Mouse (Mus musculus): ENCODE results near the gene Ccdc14. TPM values are rescaled to one million over a fixed set of nuclear protein-coding genes. Genes with fewer than 3 reads are reported as not detected.

Ccdc14 gene
- total RNA-seq, 2 experiments from 2014 or later = 2.1 to 3.4 TPM

GRCm38 (mm10) chr16:34729371-34729770 is 39.0 kb downstream of the Ccdc14 start:
- intact Hi-C loops (cut with DNase I) = no loop called here

GRCm38 (mm10) chr16:34738656-34739233 is 48.3 kb downstream of the Ccdc14 start:
- Histone ChIP-seq H3K4me3 (no peak overlapping the region), H3K27ac (no peak overlapping the region)
- intact Hi-C loops (cut with DNase I) = no loop called here
- DNase-seq (ENCODE audit: extremely low spot score in 1 of 2, low spot score in 2 of 2) = no peak
- TF ChIP-seq CTCF (IDR thresholded peaks at IDR 0.05) = no peak

More at GRCm38 (mm10) chr16:34729371-34729770, 39.0 kb downstream of the Ccdc14 start:
- Histone ChIP-seq H3K27ac (no peak overlapping the region), H3K4me3 (no peak overlapping the region)
- DNase-seq (ENCODE audit: extremely low spot score in 1 of 2, low spot score in 2 of 2) = no peak
- TF ChIP-seq CTCF (IDR thresholded peaks at IDR 0.05) = no peak

- no peak; the same call in 1 of the 2 replicates for TF ChIP-seq CTCF (IDR thresholded peaks at IDR 0.05)
- Histone ChIP-seq H3K27ac (no peak overlapping the region), H3K4me3 (no peak overlapping the region)
- DNase-seq (ENCODE audit: extremely low spot score in 1 of 2, low spot score in 2 of 2) = no peak
- intact Hi-C loops (cut with DNase I) = no loop called here
Observed at GRCm38 (mm10) chr16:34742930-34743329, 52.5 kb downstream of the Ccdc14 start.

- Histone ChIP-seq H3K4me3 (peak within 1 kb of the TSS; percentile 37), H3K27ac (no peak within 1 kb of the TSS)
- no peak for TF ChIP-seq CTCF (IDR thresholded peaks at IDR 0.05)
- DNase-seq (ENCODE audit: extremely low spot score in 1 of 2, low spot score in 2 of 2) = peak; percentile 54 to 65
- intact Hi-C loops (cut with DNase I) = no loop called here
Observed at GRCm38 (mm10) chr16:34745065-34745585, 54.7 kb downstream of the Ccdc14 start, which contains the start of gene Mylk. Gene Mylk, plus strand, starts transcription at chr16:34745210.

- Histone ChIP-seq H3K4me3 (no peak overlapping the region), H3K27ac (no peak overlapping the region)
- DNase-seq (ENCODE audit: extremely low spot score in 1 of 2, low spot score in 2 of 2) = no peak
- TF ChIP-seq CTCF (IDR thresholded peaks at IDR 0.05) = no peak
- intact Hi-C loops (cut with DNase I) = no loop called here
Observed at GRCm38 (mm10) chr16:34748081-34748720, 57.8 kb downstream of the Ccdc14 start.

GRCm38 (mm10) chr16:34749536-34749935 is 59.1 kb downstream of the Ccdc14 start:
- intact Hi-C loops (cut with DNase I) = no loop called here
- no peak for DNase-seq (ENCODE audit: extremely low spot score in 1 of 2, low spot score in 2 of 2)
- TF ChIP-seq CTCF (IDR thresholded peaks at IDR 0.05) = no peak
- Histone ChIP-seq H3K4me3 (no peak overlapping the region), H3K27ac (no peak overlapping the region)

GRCm38 (mm10) chr16:34752026-34752425 is 61.6 kb downstream of the Ccdc14 start:
- no peak for DNase-seq (ENCODE audit: extremely low spot score in 1 of 2, low spot score in 2 of 2)
- intact Hi-C loops (cut with DNase I) = no loop called here
- H3K27ac ChIP-seq = no peak overlapping the region
- H3K4me3 ChIP-seq = no peak overlapping the region
- no peak for TF ChIP-seq CTCF (IDR thresholded peaks at IDR 0.05)

- Histone ChIP-seq H3K27ac (no peak overlapping the region), H3K4me3 (no peak overlapping the region)
- TF ChIP-seq CTCF (IDR thresholded peaks at IDR 0.05) = no peak
- intact Hi-C loops (cut with DNase I) = no loop called here
- no peak for DNase-seq (ENCODE audit: extremely low spot score in 1 of 2, low spot score in 2 of 2)
Observed at GRCm38 (mm10) chr16:34752977-34753376, 62.6 kb downstream of the Ccdc14 start.

- DNase-seq (ENCODE audit: extremely low spot score in 1 of 2, low spot score in 2 of 2) = no peak
- TF ChIP-seq CTCF (IDR thresholded peaks at IDR 0.05) = no peak
- intact Hi-C loops (cut with DNase I) = no loop called here
- Histone ChIP-seq H3K27ac (no peak overlapping the region), H3K4me3 (no peak overlapping the region)
Observed at GRCm38 (mm10) chr16:34756991-34757390, 66.6 kb downstream of the Ccdc14 start.

GRCm38 (mm10) chr16:34758205-34758604 is 67.8 kb downstream of the Ccdc14 start:
- no peak for DNase-seq (ENCODE audit: extremely low spot score in 1 of 2, low spot score in 2 of 2)
- intact Hi-C loops (cut with DNase I) = no loop called here
- Histone ChIP-seq H3K27ac (no peak overlapping the region), H3K4me3 (no peak overlapping the region)
- no peak for TF ChIP-seq CTCF (IDR thresholded peaks at IDR 0.05)

GRCm38 (mm10) chr16:34763959-34764591 is 73.7 kb downstream of the Ccdc14 start:
- no peak for TF ChIP-seq CTCF (IDR thresholded peaks at IDR 0.05)
- Histone ChIP-seq H3K27ac (no peak overlapping the region), H3K4me3 (no peak overlapping the region)
- DNase-seq (ENCODE audit: extremely low spot score in 1 of 2, low spot score in 2 of 2) = no peak
- intact Hi-C loops (cut with DNase I) = no loop called here

- H3K27ac ChIP-seq = no peak overlapping the region
- no peak overlapping the region for H3K4me3 ChIP-seq
- TF ChIP-seq CTCF (IDR thresholded peaks at IDR 0.05) = no peak
- intact Hi-C loops (cut with DNase I) = no loop called here
- DNase-seq (ENCODE audit: extremely low spot score in 1 of 2, low spot score in 2 of 2) = no peak
Observed at GRCm38 (mm10) chr16:34765666-34766065, 75.2 kb downstream of the Ccdc14 start.

All from left cerebral cortex, adult 2 months (tissue).